Mouse (Mus musculus) ES-E14 (cell line): Measurements from ENCODE around the gene Gdpd2.

Source experiments
- CHD2 ChIP-seq: IDR thresholded peaks from 2 replicates; pipeline ENCODE4 v1.6.1; 2014; ENCODE audit warnings: mild to moderate bottlenecking, low read depth, low read length, inconsistent platforms
- HCFC1 ChIP-seq: IDR thresholded peaks from 2 replicates; pipeline ENCODE4 v1.6.1; 2012; ENCODE audit warnings: low read length, inconsistent platforms, borderline replicate concordance; ENCODE audit not compliant: insufficient read depth
- MAFK ChIP-seq: IDR thresholded peaks from 2 replicates; pipeline ENCODE4 v1.6.1; 2014; ENCODE audit warnings: mild to moderate bottlenecking, low read depth, low read length, inconsistent platforms; ENCODE audit not compliant: insufficient read depth
- ZNF384 ChIP-seq: IDR thresholded peaks from 2 replicates; pipeline ENCODE4 v1.6.1; 2012; ENCODE audit warnings: low read depth, low read length, inconsistent platforms

GRCm38 (mm10) chrX:100708032-100708431 lies 21.6 kb upstream of the Gdpd2 start:
- TF ChIP-seq HCFC1: no peak
- no peak for TF ChIP-seq MAFK
- no peak for TF ChIP-seq ZNF384
- no peak for TF ChIP-seq CHD2
